Mouse (Mus musculus) thymus, postnatal 25 days (tissue): ENCODE data around the gene Rab5a.
"Not testable (repeated sequence)": the region's sequence is repeated elsewhere in the genome, so short reads cannot be mapped to it uniquely, and the experiment has no call there.

Experiments
- DNase-seq: peaks from one replicate; pipeline ENCODE4 v3.0.0; 2022

Rab5a gene

DNA sequence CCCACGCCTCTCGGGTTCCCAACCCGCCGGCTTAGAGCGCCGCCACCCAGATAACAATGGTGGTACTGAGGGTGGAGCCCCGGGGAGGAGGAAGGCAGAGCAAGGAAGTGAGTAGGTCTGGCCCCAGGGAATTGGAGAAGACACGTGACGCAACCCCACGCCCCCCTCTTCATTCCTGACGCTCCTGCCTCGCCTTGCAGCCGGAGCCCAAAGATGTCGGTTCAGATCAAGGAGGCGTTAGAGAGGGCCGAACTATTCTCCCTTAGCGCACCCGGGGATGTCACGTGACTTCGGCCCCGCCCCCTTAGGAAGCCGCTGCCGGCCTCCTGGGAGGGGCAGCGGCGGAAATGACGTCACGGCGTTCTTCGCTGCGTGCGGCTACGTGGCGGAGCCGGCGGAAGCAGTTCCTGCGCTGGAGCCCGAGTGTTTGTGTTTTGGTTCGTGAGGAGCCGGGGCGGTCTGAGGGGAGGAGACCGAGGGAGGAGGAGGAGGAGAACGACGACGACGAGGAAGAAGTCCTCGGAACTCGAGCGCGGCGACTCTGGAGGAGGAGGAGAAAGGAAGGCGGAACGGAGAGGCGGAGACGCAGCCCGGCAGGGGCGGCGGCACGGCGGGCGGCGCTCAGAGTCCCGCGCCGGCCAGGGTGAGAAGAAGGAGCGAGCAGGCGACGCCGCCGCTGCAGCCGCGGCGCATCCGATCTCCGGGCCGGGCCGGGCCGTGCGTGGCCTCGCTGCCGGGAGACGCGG is at the start of gene Rab5a:
TSS of gene Rab5a (plus strand) at position 377 of the 746 bp plus-strand sequence.
- DNase-seq: peak; percentile 99

DNA sequence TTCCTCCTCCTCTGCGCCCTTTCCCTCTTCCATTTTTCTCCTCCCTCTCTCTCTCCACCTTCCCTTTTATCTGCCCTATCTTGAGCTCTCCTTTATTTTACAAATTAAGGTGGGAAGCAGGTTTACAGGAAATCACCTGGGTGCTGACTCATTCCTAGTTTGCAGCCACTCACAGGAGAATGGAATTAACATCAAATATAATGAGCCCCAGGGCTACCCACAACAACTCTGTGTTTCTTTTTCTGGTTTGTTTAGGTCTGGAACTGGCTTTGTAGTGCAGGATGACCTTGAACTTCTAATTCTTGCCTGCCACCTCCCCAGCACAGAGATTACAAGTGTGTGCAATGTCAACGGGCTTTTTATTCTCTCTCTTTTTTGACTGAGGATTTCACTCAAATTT is 22.9 kb upstream of the Rab5a start:
- no peak for DNase-seq

DNA sequence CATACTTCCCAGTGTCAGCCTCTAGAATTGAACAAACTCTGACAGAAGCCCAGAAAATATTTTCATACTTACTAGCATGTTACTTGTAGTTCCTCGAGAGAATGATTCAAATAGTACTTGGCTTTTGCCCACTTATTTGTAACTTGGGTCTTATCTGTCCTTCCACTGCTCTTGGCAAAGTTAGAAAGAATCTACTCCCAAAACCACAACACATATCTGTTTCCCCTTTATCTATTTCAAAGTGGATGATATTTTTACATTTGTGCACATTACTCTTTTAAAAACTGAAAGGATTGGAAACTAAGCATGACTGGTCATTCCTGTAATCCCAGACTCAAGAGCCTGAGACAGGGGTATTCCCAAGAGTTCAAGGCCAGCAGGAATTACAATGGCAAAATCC is 22.3 kb upstream of the Rab5a start:
- no peak for DNase-seq

DNA sequence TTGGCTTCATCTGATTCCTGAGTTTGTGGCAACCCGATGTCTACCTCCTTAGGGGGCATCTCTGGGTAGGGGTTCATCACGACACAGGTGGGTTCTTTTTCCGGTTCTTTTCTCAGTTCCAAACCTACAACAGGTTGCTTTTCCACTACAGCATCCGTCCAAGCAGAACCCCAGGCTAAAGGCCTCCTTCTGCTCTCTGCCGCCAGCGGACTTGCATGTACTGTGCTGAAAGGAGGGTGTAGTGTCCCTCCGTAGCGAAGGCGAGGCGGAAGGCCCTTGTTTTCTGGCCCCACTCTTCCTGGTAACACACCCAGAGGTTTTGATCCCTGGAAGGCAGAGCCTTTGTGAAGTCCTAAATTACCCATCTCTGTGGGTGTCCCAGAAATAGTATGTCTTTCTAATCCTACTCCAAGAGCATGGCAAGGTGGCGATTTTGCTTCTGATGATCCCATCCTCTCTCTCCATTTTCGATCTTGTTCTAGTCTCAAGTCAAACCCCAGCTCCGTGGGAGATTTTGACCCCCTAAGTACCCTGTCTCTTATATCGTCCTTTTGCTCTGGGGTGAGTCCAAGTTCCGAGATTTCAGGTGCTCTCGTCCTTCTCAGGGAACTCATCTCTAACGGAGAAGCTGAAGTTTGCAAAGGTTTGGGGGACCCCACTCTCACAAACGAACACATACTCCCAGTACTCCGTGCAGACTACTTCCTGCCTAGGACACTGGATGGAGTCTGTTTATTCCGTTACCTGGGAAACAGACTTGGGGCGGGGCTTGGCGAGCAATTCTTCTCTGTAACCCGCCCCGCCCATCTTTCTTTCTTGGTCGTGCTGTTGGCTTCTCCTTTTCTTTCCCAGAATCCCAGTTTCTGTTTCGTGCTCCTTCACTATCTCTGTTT is 16.2 kb upstream of the Rab5a start, which contains the start of gene Efhb:
TSS of gene Efhb (minus strand) at position 719 of the 893 bp plus-strand sequence.
- peak; percentile 73 for DNase-seq

DNA sequence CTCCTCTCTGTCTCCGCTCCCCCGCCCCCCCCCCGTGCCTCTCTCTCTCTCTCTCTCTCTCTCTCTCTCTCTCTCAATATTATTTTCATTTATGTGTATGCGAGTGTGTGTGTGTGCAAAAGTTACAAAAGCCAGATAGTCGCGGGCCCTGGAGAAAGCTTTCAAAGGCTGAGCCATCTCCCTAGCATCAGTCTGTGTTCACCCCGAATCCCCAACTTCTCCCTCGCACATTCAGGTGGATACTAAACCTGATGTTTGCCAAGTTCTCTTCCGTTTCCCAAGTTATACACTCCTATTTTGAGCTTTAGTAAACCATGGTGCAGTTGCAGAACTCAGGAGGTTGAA is 15.6 kb upstream of the Rab5a start:
- no peak for DNase-seq

DNA sequence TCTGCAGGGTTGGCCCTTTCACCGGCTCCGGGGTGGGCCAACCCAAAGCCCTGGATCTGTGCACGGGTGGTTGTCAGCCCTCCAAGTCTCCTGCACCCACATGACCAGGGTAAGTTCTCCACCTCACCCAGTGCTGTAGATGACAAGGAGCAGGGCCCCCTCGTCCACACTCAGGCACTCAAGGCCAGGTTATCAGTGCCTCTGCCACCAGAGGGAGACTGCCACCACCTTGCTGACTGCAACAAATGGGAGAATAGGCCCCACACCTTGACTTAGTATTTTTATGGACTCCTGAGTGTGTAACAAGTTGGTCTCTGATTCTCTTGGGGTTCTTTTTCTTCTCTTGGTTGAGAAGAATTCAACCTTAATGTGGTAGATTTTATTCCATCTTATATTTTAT is 13.5 kb upstream of the Rab5a start:
- DNase-seq: peak; percentile 34

DNA sequence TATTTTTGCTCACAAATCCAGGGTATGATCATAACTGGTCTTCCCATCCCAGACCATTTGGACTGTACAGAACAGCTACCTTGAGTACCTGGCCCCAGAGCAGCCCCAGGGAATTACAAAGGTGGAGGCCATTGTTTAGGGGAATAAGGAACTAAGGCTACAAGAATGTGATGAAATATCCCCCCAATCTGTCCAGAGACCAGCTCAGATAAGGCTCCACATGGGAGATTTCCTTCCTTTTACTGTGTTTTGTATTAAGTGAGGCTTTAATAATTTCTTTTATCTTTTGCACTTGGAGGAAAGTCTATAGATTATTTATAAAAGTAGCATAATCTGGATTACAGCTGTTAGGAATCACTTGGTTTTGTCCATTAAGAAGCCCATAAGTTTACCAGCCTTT is 10.3 kb upstream of the Rab5a start:
- no peak for DNase-seq

DNA sequence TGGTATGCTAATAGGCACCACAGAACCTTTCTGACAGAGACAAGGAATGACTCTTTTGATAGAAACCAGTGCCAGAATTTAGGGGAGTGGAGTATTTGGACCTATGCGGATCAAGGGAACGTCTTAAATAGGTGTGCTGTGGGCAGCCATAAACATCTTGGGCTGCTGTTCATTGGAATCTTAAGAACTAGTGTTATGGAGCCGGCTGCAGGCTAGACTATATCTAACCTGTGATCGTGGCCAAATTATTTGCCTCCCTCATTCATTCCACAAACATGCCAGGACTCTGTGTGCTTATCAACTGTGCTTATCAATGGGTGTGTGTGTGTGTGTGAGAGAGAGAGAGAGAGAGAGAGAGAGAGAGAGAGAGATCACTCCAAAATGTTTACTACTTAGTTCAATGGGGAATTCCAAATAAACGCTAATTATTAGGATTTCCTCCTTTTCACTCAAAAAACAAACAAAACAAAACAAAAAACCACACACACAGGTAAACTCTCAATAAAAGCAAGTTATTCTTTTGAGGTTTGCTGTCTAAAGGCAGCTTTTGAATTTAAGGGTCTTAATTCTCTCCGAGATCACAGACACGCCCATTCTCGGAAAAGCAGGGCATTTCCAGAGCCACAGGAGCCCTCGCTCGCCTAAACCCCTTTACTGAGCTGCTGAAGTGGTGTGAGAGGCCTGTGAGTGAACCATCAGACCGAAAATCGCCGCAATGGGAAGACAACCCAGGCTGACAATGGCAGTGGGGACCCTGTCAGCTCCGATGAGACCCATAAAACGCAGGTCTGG is 772 bp upstream of the Rab5a start:
- DNase-seq: no peak

DNA sequence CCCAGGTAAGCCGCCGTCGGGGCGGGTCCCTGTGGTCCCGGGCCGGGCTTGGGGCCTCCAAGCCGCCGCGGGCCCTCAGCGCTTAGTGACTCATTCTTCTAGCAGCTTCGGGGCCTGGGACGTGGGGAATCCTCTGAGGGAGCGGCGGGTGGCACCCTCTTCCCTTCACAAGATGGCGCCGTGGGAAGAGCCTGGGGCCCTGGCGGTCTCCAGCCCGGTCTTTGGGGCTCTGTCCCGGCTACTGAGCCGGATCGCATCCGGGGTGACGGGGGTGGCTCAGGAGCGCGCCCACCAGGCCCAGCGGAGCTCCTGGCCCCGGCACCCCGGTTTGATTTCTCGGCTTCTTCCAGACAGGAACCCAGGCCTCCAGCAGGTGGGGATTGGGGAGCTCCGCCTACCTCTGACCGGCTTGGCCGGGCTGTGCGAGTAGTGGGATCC is 589 bp downstream of the Rab5a start:
- peak; percentile 58 for DNase-seq

DNA sequence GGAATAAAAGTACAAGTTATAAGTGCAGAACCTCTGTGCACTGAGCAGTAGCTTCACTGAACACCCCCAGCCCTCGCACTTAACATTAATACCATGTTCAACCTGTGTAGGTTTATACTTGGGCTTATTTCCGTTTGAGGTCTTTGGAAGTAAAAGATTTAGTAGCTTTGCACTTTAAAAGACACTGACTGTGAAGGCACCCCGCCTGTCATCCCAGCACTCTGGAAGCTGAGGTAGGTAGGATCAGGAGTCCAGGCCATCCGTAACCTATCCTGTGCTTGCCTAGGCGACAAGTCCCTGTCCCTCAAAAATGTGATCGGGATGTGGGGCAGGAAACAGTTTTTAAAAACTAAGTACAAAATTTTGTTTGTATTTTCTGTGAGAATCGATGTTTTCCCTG is 1.4 kb downstream of the Rab5a start:
- no peak for DNase-seq

DNA sequence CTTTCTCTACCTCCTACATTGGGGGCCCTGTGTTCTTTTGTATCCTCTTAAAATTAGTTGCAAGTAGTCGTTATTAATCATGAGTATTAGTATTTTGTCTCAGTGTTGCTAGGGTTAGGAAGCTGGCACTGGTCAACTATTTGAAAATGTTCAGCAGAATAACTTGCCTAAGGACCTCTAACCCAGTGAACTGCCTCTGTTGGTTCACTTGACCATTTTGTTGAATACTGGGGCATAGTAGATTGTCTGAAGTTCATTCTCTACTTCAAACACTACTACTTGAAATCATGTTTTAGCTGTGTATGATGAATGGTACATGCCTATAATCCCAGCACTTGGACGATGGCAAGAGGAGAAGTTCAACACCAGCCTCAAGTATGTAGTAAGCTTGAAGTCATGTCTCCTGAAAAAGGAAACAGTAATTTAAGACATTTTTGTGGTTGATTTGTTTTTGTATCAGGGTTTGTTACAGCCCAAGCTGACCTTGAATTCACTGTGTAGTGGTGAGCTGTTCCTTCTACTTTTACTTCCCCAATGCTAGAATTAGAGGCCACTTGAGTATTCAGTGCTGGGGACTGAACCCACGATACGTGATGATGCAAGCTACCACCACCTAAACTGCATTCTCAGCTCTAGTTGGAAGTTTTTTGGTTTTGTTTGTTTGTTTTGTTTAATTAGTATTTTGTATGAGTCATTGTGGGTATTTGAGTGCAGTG is 9.4 kb downstream of the Rab5a start:
- no peak for DNase-seq

DNA sequence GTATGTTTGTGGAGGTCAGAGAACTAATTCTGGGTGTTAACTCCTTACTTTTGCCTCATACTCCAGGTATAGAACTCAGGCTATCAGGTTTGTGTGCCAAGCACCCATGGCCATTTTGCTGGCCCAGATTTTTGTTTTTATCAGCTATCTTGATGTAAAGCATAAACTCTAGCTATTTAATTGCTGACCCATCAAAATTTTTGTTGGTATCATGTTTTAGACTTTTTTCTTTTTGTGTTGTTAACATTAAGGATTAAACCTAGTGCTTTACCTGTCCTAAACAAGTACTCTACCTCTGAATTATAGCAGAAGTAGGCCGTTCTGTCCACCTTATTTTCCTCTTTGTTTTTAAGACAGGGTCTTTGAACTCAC is 10.0 kb downstream of the Rab5a start:
- DNase-seq: no peak

DNA sequence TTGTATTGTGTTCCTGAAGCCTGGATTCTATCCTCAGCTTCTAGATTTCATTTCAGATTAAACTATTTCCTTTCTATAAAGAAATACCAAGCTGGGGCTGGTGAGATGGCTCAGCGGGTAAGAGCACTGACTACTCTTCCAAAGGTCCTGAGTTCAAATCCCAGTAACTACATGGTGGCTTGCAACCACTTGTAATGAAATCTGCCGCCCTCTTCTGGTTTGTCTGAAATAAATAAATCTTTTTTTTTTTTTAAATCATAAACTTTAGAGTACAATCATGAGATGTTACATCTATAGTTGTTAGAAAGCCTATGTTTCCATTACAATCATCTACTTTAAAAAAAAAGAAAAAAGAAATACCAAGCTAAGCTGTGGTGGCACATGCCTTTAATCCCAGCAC is 23.9 kb downstream of the Rab5a start:
- no peak for DNase-seq

DNA sequence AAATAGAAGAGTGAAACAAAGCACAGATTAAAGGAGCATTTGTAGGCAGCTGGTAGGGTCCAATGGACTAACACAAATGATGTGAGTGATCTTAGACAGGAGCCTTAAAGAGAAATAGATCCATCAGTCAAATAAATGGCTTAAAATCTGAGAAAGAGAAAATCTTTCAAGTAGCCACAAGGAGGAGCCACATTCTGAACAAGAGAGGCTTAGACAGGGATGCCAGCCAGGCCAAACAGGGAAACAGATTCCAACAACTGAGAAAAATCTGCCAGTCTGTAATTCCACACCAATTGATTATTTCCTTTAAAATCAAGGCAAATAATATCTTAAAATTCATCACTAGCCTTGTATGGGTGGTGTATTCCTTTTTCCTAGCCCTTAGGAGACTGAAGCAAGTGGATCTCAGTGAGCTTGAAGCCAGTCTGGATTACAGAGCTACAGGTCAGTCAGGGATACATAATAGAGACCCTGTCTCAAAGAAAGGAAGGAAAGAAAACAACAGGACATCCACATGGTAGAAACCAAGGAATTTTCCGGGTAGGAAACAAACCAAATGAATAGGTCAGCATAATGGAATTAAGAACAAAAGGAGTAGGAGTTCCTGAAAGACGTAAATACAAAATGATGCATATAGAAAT is 33.4 kb downstream of the Rab5a start:
- DNase-seq: no peak

DNA sequence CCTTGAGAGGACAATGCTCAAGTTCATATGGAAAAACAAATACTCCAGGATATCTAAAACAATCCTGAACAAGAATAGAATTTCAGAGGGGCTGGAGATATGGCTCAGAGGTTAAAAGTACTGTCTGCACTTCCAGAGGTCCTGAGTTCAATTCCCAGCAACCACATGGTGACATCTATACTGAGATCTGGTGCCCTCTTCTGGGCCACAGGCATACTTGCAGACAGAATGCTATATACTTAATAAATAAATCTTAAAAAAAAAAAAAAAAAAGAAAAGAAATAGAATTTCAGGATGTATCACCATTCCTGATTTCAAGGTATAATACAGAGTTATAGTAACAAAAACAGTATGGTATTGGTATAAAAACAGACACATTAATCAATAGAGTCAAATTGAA is 40.3 kb downstream of the Rab5a start:
- DNase-seq: no peak

DNA sequence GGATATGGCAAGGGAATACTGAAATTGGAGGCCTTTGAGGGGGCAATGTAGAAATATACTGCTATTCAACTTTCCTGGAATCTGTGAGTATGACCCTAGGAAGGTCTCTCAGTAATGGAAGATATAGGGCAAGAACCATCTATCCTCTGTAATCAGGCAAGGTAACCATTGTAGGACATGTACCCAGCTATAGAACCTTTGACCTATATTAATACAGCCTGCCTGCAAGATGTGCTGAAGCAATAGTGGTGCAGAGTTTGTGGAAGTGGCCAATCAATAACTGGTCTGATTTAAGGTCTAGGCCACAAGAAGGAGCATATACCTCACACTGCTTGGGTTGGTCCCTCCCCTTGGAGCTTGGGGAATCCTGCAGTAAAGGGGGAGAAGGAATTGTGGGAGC is 41.5 kb downstream of the Rab5a start:
- no peak for DNase-seq

DNA sequence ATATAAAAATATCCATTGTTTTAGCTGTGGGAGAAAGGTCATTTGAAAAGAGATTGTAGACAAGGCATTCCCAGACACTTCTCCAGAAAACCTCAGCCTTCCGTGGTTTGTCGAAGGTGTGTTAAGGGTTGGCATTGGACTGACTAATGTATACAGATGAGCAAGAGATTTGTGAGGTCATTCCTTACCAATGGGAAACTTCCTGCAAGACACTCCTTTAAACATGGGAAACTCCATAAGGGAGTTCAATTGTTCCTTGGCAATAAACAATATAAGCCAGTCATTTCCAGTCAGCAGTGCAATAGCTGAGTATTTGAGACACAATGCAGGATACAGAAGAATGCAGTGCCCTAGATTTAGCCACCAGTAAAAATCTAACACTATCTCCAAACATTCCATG is 49.0 kb downstream of the Rab5a start:
- DNase-seq: no peak

DNA sequence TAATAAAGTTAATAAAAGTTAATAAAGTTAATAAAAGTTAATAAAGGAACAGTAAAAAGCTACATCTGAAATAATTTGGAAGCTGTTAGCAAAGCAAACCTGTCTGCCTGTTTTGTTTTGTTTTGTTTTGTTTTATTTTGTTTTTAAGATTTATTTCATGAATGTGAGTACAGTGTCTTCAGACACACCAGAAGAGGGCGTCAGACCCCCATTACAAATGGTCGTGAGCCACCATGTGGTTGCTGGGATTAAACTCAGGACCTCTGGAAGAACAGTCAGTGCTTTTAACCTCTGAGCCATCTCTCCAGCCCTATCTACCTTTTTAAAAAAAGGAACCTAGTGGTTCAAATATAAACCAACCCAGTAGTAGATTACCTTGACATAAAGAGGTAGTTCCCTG is 52.1 kb downstream of the Rab5a start:
- peak; percentile 9 for DNase-seq

DNA sequence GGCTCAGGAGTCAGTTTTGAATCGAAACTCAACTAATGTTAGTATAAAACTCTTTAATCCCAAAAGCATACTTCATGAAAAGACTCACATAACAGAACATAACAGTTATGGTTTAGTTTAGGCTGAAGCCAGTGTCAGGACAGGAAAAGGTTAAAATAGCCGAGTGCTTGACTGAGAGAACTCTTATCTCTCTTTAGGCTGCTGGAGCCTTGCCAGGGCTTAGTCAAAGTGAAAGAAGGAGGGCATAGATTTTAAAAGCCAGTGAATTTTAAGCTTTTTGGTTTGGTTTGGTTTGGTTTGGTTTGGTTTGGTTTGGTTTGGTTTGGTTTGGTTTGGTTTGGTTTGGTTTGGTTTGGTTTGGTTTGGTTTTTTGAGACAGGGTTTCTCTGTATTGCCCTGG is 53.4 kb downstream of the Rab5a start:
- no peak for DNase-seq

DNA sequence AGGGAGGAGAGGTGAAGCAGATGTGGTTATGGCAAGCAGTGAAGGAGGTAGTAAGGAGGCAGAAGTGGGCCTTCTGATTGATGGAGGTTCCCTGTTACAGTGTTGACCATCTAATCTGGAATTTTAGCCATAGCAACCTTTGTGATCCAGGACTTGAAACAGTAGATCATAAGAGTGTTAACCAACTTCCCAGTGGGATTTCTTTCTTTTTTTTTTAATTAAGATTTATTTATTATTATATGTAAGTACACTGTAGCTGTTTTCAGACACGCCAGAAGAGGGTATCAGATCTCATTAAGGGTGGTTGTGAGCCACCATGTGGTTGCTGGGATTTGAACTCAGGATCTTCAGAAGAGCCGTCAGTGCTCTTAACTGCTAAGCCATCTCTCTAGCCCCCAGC is 60.3 kb downstream of the Rab5a start, which contains the start of gene Pp2d1:
TSS of gene Pp2d1 (minus strand) at position 101 of the 400 bp plus-strand sequence.
- not testable (repeated sequence) for DNase-seq

DNA sequence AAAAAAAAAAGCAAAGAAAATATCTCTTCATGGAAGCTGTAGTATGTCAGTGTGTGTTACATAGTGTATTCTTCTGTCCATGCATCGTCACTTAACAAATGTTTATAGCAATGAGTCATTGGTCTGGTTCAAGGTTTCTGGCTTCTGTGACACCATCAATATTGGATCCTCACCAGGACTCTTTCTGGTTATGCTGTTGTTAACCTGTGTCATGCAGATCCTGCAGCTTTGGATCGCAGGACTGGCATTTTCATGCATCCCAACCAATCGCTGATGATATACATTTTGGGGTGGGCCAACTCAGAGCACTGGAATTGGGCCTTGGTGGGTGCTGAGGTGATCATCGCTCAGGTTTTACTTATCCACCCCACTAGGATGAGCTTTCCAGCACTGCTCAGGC is 63.5 kb downstream of the Rab5a start:
- no peak for DNase-seq
